Mouse (Mus musculus) fat pad, adult 2 months (tissue): ENCODE data around the gene Fam3b.

ENCODE experiments used
- DNase-seq: peaks from one replicate; pipeline ENCODE4 v3.0.0-alpha.2; 2011; ENCODE audit warnings: low read depth, low spot score; ENCODE audit errors: extremely low read depth

The Fam3b gene

DNA sequence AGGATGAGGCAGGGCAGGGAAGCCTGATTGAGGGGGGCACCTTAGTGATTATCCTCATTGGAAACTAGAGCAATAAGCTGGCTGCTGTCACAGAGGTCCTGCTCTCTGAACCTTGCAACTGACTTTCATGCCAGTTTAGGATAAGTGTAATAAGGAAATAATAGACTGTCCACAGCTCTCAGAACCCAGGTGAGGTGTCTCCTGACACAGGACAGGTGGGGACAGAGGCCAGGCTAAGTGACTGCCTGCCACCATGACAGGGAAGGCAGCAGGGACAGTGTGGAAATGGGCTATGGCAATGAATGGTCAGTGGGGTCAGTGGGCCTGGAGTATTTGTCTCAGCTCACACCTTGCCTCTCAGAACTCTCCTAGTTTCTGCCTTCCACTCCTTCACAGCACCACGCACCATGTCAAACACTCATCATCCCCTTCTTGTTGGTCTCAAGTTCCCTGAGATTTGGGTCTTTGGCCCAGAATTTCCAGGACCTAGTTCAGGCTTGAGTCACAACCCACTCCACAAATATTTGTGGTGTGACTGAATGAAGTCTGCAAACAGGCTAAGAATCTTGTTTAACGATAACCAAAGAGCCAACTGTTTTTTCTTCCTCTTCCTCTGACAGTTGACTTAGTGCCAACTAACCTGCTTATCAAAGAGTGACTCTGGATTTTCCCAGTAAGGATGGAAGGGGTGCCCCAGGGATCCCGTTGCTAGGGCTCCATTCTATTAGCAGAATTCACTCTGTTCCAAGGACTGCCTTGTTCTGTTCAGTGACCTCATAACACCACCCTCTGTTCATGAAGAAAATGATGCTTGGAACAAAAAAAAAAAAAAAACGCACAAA is at the start of gene Fam3b:
Gene Fam3b (minus strand): TSS at position 718 of the 842 bp plus-strand sequence.
- DNase-seq, result no peak

DNA sequence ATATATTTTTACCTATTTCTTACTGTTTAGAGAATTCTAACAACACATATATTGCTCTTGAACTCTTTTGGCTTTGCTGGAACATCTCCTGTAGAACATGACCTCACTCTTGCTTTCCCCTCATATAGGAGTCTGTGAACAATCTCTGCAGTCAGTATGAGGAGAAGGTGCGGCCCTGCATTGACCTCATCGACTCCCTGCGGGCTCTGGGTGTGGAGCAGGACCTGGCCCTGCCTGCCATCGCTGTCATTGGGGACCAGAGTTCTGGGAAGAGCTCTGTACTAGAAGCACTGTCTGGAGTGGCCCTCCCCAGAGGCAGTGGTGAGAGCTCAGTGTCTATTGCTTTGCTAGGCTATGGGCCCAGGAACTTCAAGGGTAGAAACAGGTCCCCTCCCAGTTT is 29.7 kb upstream of the Fam3b start:
- DNase-seq, result no peak

DNA sequence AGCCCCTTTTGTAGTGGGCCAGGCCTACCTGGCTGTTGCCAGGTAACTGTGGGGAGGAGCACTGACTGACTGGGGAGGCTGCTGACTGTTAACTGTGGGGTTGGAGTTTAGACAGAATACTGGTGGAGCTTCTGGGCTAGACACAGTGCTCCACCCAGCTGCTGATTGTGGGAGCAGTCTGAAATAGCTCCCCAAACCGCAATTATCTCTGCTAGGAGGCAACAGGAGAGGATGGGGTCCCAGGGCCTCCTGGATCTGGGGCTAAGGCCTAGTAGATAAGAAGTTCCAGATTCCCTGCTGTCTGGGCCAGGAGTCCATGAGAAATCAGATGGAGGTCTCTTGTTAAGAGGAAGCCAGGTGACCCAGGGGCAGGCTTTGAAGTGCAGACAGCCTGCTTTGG is 22.2 kb upstream of the Fam3b start:
- no peak for DNase-seq

- DNase-seq, result no peak
Observed at GRCm38 (mm10) chr16:97535808-97536413, 21.3 kb upstream of the Fam3b start.

GRCm38 (mm10) chr16:97534876-97535461 is 20.4 kb upstream of the Fam3b start:
- DNase-seq, result no peak

DNA sequence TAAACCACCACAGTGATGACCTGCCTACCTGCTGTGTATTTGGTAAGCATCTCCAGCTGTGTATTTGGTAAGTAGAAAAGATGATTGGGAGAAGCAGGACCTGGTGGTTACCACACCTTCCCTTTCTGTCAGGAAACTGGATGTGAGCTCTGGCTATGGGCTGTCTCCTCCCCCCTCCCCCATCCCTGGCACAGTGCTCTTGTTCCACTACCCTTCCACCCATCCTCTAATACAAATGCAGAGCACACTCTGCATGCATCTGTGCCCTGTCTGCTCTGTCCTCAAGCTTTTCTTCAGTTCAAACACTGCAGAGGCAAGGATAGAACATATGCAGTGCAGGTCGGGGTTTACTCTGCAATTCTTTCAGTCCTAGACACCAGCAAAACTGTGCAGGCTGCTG is 19.8 kb upstream of the Fam3b start:
- no peak for DNase-seq

- DNase-seq, result no peak
Observed at GRCm38 (mm10) chr16:97533751-97534150, 19.1 kb upstream of the Fam3b start.

GRCm38 (mm10) chr16:97533126-97533525 is 18.5 kb upstream of the Fam3b start:
- no peak for DNase-seq

DNA sequence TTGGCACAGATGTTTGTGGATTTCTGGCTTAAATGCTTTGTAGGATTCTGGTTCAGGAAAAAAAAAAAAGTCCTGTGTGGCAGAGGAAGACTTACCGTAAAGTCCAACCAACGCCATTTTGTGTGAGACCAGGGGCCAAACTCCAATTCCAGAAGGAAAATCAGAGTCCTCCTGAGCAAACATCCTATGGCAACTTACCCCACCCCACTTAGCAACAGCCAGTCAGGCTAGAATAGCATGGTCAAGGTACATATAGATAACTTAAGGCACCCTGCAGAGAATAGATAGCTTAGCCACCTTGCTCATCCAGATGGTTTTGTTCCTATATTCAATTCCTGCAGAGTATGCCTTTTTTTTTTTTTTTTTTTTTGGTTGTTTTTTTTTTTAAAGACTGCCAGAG is 14.6 kb upstream of the Fam3b start:
- DNase-seq, result no peak

DNA sequence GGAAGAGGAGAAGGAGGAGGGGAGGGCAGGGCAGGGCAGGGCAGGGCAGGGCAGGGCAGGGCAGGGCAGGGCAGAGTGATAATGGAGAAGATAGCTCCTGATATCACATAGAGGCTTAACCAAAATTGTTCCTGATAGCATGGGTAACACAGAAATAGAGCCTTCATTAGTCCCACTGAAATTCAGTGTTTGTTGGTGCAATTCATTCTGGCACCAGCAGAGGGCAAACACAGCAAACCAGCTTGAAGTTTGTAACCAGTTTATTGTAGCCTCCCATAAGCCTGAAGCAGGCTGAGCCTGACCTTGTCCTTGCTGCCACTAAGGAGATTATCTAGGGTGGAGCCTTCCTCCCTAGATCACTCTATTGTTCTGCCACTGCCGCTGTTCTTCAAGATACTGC is 8.4 kb upstream of the Fam3b start:
- no peak for DNase-seq

GRCm38 (mm10) chr16:97521983-97522382 is 7.4 kb upstream of the Fam3b start:
- no peak for DNase-seq

DNA sequence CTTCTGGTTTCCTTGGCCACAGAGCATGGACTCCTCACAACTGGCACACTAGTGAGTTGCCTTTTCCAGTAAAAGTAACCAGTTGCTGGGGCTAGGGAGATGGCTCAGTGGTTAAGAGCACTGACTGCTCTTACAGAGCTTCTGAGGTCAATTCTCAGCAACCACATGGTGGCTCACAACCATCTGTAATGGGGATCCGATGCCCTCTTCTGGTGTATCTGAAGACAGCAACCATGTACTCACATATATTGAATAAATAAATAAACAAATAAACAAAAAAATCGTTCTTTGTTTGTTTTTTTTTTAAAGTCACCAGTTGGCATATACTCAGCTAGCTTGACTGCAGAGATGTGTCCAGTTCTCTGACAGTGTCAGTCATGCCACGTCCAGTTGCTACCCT is 1.7 kb upstream of the Fam3b start:
- no peak for DNase-seq

DNA sequence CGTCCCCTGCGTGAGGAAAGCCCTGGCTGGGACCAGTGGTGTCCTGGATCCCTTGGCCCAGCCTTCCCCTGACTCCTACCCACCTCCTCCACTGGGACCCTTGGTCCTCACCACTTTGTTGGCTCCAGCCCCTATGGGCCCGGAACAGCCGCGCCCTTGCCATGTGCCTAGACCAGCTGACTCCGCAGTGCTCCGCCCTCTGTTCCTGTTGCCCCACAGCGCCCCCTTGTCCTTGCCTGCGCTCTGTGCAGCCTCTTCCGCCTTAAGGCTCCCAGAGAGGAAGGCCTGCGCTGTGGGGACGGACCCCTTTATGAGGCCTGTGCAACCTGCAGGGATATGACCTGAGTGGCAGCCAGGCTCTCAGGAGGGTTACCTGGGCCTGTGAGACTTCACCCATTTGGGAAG is 2.3 kb downstream of the Fam3b start:
- DNase-seq, result no peak

GRCm38 (mm10) chr16:97511495-97511894 is 3.1 kb downstream of the Fam3b start:
- no peak for DNase-seq

DNA sequence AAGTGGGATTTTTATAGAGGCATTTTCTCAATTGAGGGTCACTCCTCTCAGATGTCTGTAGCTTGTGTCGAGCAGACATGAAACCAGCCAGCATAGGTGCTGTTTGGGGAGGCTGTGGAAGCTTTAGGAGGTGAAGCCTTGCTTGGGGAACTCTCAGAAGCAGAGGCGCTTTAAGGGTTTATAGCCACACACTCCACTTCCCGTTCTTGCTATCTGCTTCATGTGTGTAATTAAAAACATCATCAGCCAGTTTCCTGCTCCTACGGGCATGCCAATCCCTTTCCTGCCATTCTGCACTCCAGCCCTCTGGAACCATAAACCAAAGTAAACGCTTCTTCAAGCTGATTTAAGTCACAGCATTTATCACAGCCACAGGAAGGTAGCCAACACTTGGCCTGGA is 3.8 kb downstream of the Fam3b start:
- DNase-seq, result no peak

DNA sequence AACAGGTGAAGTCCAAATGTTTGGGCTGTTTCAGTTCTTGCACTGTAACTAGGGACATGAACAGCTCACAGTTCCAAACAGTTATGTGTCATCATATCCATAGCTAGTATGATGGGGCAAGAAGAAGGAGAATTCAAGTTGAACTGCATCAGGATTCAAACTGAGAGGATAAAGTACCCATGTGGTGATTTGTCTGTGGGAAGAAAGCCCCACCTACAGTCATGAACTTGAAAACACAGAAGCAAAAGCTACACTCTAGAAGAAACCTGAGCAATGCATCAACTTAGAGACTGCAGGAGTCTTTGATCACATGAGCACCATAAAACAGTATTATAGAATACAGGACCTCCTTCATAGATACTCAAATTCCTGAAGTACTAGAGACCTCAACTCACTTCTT is 6.8 kb downstream of the Fam3b start:
- DNase-seq, result no peak

DNA sequence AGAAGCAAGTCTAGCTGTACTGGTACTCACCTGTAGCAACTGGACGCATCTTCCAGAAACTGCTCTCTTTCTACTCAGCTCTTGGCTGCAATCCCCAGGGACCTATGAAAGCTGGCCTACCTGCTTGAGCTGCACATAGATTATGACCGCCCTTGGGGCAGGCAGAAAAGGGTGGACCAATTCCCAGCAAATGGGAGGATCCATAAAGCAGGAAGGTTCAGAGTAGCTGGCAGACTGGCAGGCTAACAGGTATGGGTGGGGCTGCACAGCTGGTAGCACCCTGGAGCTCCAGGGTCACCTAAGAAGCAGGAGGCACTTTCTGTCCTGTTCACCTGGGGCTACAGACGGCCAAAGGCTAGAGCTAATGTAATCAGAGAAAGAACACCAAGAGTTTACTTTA is 9.8 kb downstream of the Fam3b start:
- no peak for DNase-seq

GRCm38 (mm10) chr16:97503849-97504248 is 10.8 kb downstream of the Fam3b start:
- DNase-seq, result no peak

- no peak for DNase-seq
Observed at GRCm38 (mm10) chr16:97500901-97501300, 13.7 kb downstream of the Fam3b start.

DNA sequence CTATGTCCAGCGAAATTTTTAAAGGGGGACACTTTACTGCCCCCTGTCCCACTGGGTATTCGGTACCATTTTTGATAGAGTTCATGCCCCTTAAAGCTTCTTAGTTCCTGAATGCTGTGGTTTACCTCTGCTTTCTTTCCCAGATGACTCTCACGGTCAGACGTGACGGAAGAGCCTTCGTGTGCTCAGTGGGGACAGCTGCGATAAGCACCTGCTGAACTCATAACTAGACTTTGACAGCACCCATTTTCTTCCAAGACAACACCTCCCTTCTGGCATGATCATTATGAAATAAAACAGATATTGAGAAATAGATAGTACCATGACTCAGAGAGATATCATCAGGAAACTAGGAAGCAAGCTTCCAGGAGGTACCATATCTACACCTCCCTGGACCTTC is 15.2 kb downstream of the Fam3b start:
- no peak for DNase-seq

DNA sequence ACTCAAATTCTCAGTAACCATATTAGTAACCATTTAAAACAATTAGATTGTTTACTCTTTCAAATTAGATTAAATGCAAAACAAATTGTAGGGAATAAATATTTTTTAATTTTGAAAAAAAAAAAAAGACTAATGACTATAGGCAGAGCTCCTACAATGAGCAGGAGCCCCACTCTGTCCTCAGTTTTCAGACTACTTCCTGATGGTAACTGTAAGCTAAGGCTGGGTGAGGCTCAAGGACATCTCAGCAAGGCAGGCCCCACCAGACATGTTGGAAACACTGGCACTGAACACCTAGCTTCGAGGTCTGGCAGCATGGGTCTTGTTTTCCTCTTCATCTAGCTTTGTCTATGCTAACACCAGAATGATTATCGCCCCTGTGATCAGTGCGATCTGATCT is 16.5 kb downstream of the Fam3b start:
- DNase-seq, result no peak

- DNase-seq, result no peak
Observed at GRCm38 (mm10) chr16:97497682-97498081, 16.9 kb downstream of the Fam3b start.
